Mouse (Mus musculus) layer of hippocampus, adult 2 months (tissue): Measurements from ENCODE around the gene Spdl1. TPM values are rescaled to one million over a fixed set of nuclear protein-coding genes. Genes with fewer than 3 reads are reported as not detected.

Source experiments
- DNase-seq, 2 experiments: peaks; one replicate each; pipeline ENCODE4 v3.0.0; 2022; ENCODE audit warnings: low spot score in 2 of 2
- H3K27ac ChIP-seq: fragments of 200-600 bp; 2 replicates; pipeline ENCODE4 v1.8.1; 2022
- H3K4me3 ChIP-seq: fragments of 200-600 bp; 2 replicates; pipeline ENCODE4 v1.8.1; 2022; ENCODE audit warnings: mild to moderate bottlenecking
- CTCF ChIP-seq: fragments of 200-600 bp; conservative IDR thresholded peaks from 2 replicates; pipeline ENCODE4 v1.8.1; 2022; ENCODE audit warnings: antibody characterized with exemption, mild to moderate bottlenecking, moderate library complexity
- total RNA-seq, 2 experiments: library from RNA; stranded (reverse); gene quantifications; 2 replicates each; pipeline ENCODE4 v1.2.3; 2021

Gene Spdl1
- total RNA-seq, 2 experiments from 2014 or later = 0.71 to 1.1 TPM

DNA sequence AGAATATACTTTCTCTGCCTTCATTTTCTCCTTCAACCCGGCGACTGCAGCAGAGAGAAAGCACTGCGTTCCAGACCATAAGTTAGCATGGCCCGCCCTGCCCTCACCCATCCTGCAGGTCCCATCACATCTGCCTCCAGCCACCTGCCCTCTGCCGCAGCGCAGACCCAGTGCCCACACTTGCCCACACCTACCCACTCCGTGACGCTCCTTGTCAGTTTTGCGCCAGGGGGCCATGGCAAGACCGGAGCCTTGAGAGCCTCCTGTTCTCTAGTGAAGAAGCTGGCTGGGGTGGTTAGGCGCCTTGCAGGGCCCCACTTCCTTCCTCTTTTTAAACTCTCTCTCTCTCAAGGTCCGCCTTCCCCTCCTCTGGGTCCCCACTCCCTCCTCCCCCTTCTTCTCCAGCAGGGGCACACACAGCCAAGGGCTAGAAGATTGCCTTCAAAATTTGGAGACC is 49.8 kb downstream of the Spdl1 start, which contains the start of gene Dock2:
Gene Dock2 (minus strand): TSS at position 306 of the 457 bp plus-strand sequence.
- TF ChIP-seq CTCF = no peak
- no peak within 1 kb of the TSS for H3K27ac ChIP-seq
- H3K4me3 ChIP-seq = no peak within 1 kb of the TSS; the same call in 1 of the 2 replicates
- no peak for DNase-seq

DNA sequence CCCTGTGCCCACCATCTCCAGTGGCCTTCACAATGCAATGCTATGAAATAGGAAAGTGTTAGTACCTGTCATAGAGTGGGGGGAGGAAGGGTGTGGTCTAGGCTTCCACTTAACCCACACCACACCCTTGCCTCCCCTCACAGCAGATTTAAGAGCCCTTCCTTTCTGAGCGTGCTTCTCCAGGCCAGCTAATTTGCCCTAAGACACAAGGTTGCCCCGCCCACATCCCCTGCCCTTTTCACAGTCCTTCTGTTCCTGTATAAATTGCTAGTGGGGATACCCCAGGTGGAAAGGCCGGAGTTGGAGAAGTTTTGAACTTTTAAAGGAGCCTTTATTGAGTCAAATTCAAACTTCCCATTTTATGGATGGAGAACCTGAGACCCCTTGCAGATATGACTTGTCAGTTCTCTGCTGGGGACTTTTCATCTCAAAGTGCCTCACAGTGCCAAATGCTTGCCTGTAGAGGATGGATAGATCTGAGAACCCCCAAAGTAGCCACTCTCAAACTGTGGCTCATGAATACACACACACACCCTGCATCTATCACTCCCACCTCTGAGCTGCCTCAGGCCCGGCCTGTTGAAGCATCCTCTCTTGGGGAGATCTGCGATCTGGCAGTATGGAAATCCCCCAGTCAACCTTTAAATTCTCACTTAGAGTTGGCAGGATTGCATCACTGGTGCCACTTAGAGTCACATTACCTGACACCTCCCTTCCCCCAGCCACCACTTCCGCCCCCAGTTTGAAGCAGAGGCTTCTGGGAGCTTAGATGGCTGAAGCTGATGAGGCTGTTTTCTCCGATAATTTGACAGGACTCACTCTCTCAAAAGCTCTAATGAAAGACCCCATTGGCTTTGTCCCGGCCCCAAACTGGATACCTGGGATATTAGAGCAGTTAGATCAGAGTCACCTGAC is 50.7 kb downstream of the Spdl1 start:
- TF ChIP-seq CTCF = no peak
- no peak for DNase-seq
- H3K4me3 ChIP-seq = no peak overlapping the region

DNA sequence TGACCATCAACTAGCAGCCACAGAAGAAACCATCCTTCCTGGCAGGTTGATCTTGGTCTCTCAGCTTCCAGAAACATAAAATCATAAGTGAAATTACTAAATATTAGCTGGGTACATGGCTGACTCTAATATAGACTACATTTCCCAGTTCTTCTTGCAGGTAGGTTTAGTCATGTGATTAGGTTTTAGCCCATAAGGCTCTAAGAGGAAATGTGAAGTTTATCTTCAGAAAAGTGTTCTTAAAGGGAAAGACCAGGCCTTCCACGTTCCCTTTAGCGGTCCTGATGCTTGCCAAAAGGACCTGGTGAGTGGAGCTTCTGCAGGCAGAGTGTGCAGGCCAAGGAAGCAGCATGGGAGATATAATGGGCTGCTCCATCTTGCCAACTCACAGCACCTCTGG is 52.7 kb downstream of the Spdl1 start:
- DNase-seq = no peak
- TF ChIP-seq CTCF = no peak
- H3K27ac ChIP-seq = no peak overlapping the region

More for the DNA sequence above, 50.7 kb downstream of the Spdl1 start:
- H3K27ac ChIP-seq = no peak overlapping the region

DNA sequence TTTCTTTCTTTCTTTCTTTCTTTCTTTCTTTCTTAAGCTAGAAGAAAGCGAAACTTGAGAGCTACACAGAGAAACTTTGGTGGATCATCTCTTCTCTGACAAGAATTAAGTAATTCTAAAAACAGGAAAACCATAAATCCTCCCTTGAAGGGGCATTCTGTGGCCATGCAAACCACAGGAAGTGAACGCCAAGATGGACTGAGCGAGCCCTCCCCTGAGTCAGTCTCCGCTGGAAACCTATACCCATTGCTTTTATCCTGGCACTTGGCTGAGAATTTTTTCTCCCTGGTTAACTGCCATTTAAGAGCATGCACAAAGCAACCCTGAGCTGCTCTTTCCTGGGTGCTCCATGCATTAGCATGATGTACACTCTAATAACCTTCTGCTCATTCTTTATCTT is 53.5 kb downstream of the Spdl1 start:
- H3K4me3 ChIP-seq = no peak overlapping the region
- no peak for DNase-seq
- no peak overlapping the region for H3K27ac ChIP-seq
- no peak for TF ChIP-seq CTCF

More for the DNA sequence above, 52.7 kb downstream of the Spdl1 start:
- H3K4me3 ChIP-seq = no peak overlapping the region

DNA sequence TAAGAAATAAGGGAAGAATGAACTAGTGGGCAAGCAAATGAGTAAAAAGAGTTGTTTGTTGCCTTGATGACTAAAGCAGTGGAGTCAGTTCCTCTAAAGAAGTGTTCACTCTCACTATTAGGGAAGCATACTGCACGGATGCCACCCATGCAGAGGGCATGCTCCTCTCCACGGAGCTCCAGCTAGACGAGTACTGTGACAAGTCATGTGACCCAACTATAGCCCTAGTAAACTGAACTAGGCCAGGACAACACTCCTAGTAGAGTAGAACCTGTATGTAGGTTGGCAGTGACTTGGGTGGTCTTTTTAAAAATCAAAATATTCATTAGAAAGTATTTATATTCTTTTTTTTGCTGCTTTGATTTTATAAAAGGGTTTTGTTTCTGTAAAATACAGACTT is 55.1 kb downstream of the Spdl1 start:
- H3K27ac ChIP-seq = no peak overlapping the region
- TF ChIP-seq CTCF = no peak
- no peak overlapping the region for H3K4me3 ChIP-seq
- DNase-seq = no peak

DNA sequence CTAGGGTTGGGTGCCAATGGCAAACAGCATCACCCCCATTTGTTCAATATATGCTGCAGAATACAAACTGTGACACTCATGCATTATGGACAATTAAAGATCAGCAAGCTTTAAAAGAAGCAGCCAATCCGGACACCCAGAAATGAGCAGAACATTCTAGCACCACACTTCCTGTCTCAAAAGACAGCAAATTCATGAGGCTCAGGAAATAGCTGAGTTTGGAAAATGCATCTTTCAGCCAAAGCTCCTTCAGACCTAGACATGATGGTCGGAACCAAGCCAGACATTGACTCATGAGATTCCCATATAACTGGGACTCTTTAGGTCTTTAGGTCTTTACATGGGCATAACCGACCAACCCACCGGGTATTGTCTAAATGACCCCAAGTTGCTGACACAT is 55.9 kb downstream of the Spdl1 start:
- DNase-seq = no peak
- TF ChIP-seq CTCF = no peak
- no peak overlapping the region for H3K4me3 ChIP-seq
- H3K27ac ChIP-seq = no peak overlapping the region

DNA sequence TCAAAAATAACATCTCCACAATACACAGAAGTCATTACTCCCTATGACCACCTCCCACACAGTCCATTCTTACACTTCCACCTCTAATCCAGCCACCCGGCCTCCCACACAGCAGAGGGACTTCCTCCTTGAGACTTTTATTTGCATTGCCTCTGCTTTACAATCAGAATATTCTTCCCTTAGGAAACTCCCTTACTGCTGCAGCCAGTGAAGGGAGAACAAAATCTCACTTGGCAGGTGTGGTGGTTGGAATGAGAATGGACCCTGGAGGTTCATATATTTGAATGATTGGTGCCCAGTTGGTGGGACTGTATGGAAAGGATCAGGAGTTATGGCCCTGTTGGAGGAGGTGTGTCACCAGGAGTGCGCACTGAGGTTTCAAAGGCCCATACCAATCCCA is 57.4 kb downstream of the Spdl1 start:
- no peak overlapping the region for H3K4me3 ChIP-seq
- no peak overlapping the region for H3K27ac ChIP-seq
- no peak for TF ChIP-seq CTCF
- no peak for DNase-seq

DNA sequence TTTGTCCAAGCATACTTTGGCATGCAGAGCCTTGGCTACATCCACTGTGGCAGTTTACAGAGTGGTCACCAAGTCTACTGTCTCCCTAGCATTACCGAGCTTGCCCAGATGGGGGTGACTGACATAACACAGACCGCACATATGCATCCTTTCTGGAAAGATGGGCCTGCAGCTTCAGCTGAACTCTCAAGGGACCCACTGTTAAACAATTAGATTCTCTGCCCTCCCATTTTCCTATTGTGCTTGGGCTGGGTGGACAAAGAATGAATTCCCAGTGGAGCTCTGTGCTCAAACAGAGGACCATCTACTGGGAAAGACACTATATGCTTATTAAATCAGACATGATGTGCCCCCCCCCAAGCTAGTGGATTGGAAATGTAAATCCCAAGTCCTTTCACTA is 58.8 kb downstream of the Spdl1 start:
- 0 out of 2 replicates have a peak, but pooled peaks have one; percentile 9 for TF ChIP-seq CTCF
- no peak for DNase-seq
- Histone ChIP-seq H3K4me3 (no peak overlapping the region), H3K27ac (no peak overlapping the region)

DNA sequence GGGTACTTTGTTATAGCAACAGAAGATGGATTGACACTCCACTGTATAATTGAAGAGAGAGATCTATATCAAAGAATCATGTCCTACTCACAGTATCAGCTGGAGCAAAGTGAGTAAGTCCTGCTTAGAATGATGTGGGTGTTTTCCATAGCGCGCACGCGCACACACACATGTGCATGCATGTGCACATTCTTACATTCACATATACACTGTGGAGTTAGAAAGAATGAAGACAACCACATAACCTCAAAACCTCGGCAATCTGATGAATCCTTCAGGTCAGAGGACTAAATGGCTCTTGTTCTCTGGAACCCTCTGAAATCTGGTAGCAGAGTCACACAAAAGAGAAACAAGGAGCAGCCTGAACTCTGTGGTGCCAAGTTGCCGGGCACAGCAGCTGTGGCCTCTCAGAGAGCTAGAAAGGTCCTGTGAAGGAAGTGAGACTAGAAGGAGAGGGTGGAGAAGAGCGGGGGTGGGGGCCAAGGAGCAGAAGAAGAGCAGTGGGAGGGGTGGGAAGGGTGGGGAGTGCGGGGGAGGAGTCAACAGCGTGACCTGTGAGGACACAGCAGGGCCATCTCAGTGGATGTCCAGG is 60.0 kb downstream of the Spdl1 start:
- no peak for DNase-seq
- no peak for TF ChIP-seq CTCF

DNA sequence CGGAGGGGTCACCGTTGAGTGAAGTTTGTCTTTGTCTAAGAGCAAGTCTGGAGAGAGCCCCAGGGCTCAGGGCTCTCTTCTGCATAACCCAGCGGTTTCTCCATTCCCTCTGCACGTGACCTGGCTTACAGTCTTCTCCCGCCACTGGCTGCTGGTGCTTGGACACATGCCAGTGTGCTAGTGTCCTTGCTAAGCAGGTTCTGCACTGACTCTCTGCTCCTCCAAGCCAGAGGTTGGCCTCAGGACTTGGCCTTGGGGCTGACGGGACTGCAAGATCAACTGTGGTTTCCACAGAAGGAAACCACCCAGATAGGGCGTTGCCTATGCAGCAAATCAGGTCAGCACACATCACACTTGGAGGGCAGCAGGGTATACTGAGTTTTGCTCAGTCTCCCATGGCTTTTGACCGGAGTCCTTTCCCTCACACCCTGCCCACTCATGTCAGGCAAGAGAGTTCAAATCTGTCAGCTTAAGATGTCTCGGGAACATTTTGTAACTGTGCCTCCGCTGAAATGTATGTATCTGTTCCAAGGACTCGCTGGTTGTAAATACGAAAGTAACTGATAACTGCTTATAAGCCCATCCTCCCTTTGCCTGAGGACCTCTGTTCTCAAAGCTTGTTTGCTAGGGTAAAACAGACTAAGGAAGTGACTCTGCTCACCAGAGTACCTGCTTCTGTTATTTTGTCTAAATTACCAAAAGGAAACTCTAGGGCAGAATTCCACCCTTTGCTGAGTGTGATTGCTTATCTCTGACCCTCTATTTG is 62.0 kb downstream of the Spdl1 start:
- DNase-seq = no peak
- TF ChIP-seq CTCF = no peak
- Histone ChIP-seq H3K27ac (no peak overlapping the region), H3K4me3 (no peak overlapping the region)

More for the DNA sequence above, 60.0 kb downstream of the Spdl1 start:
- Histone ChIP-seq H3K27ac (no peak overlapping the region), H3K4me3 (no peak overlapping the region)

DNA sequence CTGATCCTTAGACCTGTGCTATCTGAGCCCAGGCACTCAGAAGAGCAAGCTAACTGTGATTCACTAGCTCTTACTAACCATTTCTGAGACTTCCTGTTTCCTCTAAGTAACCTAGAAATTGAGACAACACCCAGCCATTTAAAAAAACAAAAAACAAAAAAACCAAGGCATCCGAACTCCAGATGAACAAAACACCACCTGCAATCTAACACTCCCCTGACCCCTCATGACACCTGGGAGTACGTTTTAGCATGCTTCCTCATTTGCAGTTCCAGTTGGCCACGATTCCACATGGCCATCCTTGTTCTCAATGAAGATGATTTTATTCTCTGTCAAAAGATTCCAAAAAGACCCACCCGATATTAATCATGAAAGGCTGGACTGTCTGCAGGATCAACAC is 62.8 kb downstream of the Spdl1 start:
- no peak for DNase-seq
- no peak overlapping the region for H3K4me3 ChIP-seq
- no peak overlapping the region for H3K27ac ChIP-seq
- no peak for TF ChIP-seq CTCF

DNA sequence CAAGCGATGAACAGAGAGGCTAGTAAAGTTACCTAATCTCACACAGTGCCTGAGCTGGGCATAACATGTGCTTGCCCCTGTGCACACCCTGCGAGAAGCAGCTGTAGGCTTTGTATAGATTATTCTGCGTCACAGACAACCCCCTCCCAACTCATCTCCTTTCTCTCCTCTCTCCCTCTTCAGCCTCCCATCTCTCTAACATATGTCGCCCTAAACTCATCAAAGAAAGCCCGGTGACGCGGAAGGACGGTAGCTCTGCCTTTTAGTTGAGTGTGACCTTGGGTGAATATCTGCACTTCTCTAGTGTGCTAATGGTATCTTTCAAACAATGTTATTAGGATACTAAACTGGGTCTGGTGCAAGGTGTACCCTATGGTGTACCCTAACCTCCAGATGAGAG is 63.5 kb downstream of the Spdl1 start:
- no peak overlapping the region for H3K4me3 ChIP-seq
- no peak for DNase-seq
- no peak overlapping the region for H3K27ac ChIP-seq
- TF ChIP-seq CTCF = no peak

DNA sequence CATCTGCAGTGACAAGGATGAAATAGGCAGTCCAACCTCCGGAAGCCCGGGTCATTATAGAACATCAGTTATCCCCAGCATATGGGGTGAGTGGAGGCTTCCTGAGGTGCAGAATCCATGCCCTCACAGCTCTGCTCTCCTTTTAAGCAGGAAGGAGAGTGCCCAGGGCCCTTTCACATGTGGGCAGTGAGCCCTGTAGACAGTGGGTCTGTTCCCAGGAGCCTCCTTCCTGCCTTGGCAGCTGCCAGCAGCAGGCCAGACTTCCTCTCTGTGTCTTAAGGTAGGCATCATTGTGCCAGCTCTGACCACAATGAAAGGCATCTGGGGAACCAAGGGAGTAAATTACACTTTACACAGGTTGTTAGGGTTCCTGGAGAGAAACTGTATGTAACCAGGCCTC is 64.0 kb downstream of the Spdl1 start:
- Histone ChIP-seq H3K27ac (no peak overlapping the region), H3K4me3 (no peak overlapping the region)
- TF ChIP-seq CTCF = no peak
- no peak for DNase-seq
